ENCODE assay signal across 14 mouse cellular contexts in the genomic region with DNA sequence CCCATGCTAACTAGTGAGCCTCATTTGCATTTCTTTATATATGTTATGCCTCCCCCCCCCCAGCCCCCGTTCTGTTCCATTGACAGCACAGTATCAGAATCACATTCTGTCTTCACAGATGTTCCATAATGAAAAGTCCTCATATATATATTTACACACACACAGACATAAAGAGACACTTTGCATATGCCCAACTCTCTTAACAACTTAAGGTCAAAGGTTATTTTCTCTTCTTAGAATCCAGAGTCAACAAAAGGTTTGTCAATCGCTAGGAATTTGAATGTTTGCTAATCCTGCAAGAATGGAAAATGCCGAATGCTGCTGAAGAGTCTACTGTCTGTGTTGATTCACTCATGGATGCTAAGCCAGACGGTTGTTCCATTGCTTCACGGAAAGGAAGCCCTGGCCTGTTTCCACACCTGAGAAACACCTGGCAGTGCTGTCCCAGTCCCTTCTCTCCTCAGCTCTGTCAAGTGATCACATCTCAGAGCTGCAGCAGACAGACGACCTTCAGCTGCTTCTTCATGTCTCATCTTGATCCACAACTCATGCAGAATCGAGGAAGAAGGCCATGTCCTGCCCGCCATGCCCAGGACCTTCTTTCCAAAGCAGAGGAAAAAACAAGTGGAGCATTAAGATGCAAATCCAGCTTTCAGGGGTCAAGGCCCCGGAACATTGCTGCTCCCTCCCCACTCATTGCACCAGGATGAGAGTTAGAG. TPM values are rescaled to one million over a fixed set of nuclear protein-coding genes. Genes with fewer than 3 reads are reported as not detected.
DNase-seq lines count a peak whose midpoint lies in the region; ATAC-seq and TF ChIP-seq lines count a peak whose summit lies in the region.
"Had no signal": no experiment of that assay in that cellular context is flagged by ENCODE, and none has a peak within 500 bp of the region (broad histone marks: within the 10 kb centered on the region; RNA-seq: fewer than 3 reads in every experiment).

No protein-coding gene starts in this region.

- no peak overlapping the region for H3K27ac ChIP-seq in kidney, adult 2 months (ENCODE audit: insufficient read depth, low read depth, low read length)
- 0 out of 2 replicates have a peak overlapping the region, but pooled peaks have one; percentile 42 for H3K27ac ChIP-seq in midbrain, embryonic 10.5 days (replicated peaks)
- H3K27ac ChIP-seq in midbrain, embryonic 16.5 days (ENCODE audit: low read length) = no peak overlapping the region
- H3K27ac ChIP-seq in hindbrain, embryonic 16.5 days (ENCODE audit: low read depth, low read length) = no peak overlapping the region
- H3K27ac ChIP-seq in limb, embryonic 10.5 days = no peak overlapping the region
- H3K27ac ChIP-seq: heart, adult 2 months; liver, embryonic 15.5 days had no signal

- H3K4me2 ChIP-seq in midbrain, embryonic 16.5 days (ENCODE audit: low read length) = no peak overlapping the region
- no peak overlapping the region for H3K4me2 ChIP-seq in hindbrain, embryonic 16.5 days (ENCODE audit: low read length)
- H3K4me2 ChIP-seq: liver, embryonic 15.5 days had no signal

- no peak overlapping the region for H3K9ac ChIP-seq in midbrain, embryonic 16.5 days (ENCODE audit: low read depth, low read length)
- H3K9ac ChIP-seq in hindbrain, embryonic 16.5 days (ENCODE audit: low read depth, low read length) = no peak overlapping the region
- H3K9ac ChIP-seq: forebrain, postnatal 0 days; liver, embryonic 15.5 days had no signal

- H3K9me3 ChIP-seq in midbrain, embryonic 10.5 days (replicated peaks) = peaks cover 20% of the 10 kb centered on the region
- H3K9me3 ChIP-seq in midbrain, embryonic 16.5 days (replicated peaks; ENCODE audit: control insufficient read depth, low read length, poor library complexity, severe bottlenecking) = no peaks in the 10 kb centered on the region
- H3K9me3 ChIP-seq in hindbrain, embryonic 16.5 days (ENCODE audit: control insufficient read depth, low read length) = no peaks in the 10 kb centered on the region
- H3K9me3 ChIP-seq in limb, embryonic 10.5 days (replicated peaks) = no peaks in the 10 kb centered on the region
- H3K9me3 ChIP-seq: liver, embryonic 15.5 days had no signal

- no peak overlapping the region for H3K4me3 ChIP-seq in kidney, adult 2 months (ENCODE audit: insufficient read depth, low read depth, low read length)
- no peak overlapping the region for H3K4me3 ChIP-seq in midbrain, embryonic 10.5 days
- H3K4me3 ChIP-seq in midbrain, embryonic 16.5 days (ENCODE audit: low read depth, low read length) = no peak overlapping the region
- H3K4me3 ChIP-seq in hindbrain, embryonic 16.5 days (ENCODE audit: low read length) = no peak overlapping the region
- no peak overlapping the region for H3K4me3 ChIP-seq in limb, embryonic 10.5 days
- H3K4me3 ChIP-seq: heart, adult 2 months; liver, embryonic 15.5 days had no signal

- peaks cover 9% of the 10 kb centered on the region for H3K4me1 ChIP-seq in kidney, adult 2 months (ENCODE audit: control insufficient read depth, insufficient read depth, low read length)
- H3K4me1 ChIP-seq in midbrain, embryonic 10.5 days = peaks cover 19% of the 10 kb centered on the region
- H3K4me1 ChIP-seq in midbrain, embryonic 16.5 days (ENCODE audit: control insufficient read depth, insufficient read depth, low read length) = peaks cover 6% of the 10 kb centered on the region; the same call in 1 of the 2 replicates
- H3K4me1 ChIP-seq in hindbrain, embryonic 16.5 days (ENCODE audit: control insufficient read depth, insufficient read depth, low read depth, low read length) = no peaks in the 10 kb centered on the region
- H3K4me1 ChIP-seq in limb, embryonic 10.5 days = no peaks in the 10 kb centered on the region; the same call in 1 of the 2 replicates
- H3K4me1 ChIP-seq: liver, embryonic 15.5 days had no signal

- no peaks in the 10 kb centered on the region for H3K27me3 ChIP-seq in kidney, adult 2 months (replicated peaks; ENCODE audit: control insufficient read depth, insufficient read depth, low read length)
- no peaks in the 10 kb centered on the region for H3K27me3 ChIP-seq in midbrain, embryonic 10.5 days (ENCODE audit: low read depth, poor library complexity, severe bottlenecking)
- no peaks in the 10 kb centered on the region for H3K27me3 ChIP-seq in midbrain, embryonic 16.5 days (ENCODE audit: control insufficient read depth, insufficient read depth, low read depth, low read length)
- H3K27me3 ChIP-seq in hindbrain, embryonic 16.5 days (replicated peaks; ENCODE audit: control insufficient read depth, insufficient read depth, low read length) = no peaks in the 10 kb centered on the region
- H3K27me3 ChIP-seq in limb, embryonic 10.5 days (ENCODE audit: low read depth, poor library complexity, severe bottlenecking) = no peaks in the 10 kb centered on the region
- H3K27me3 ChIP-seq: liver, embryonic 15.5 days had no signal

- WGBS in kidney, adult 2 months = 49% methylated on average over 9 of the region's 9 CpGs
- 36% methylated on average over 9 of the region's 9 CpGs for WGBS in midbrain, embryonic 10.5 days
- WGBS in midbrain, embryonic 16.5 days = 25% methylated on average over 9 of the region's 9 CpGs
- WGBS in hindbrain, embryonic 16.5 days = 43% methylated on average over 9 of the region's 9 CpGs
- WGBS in limb, embryonic 10.5 days = 62% methylated on average over 9 of the region's 9 CpGs

- peak; percentile 21 for DNase-seq in kidney, adult 2 months
- no peak for DNase-seq in kidney, adult 9 months
- no peak for DNase-seq in midbrain, embryonic 10.5 days (ENCODE audit: low spot score)
- DNase-seq in limb, embryonic 10.5 days (ENCODE audit: low spot score) = no peak
- DNase-seq in testis, postnatal 14 days (ENCODE audit: low spot score) = no peak
- no peak for DNase-seq in urinary bladder, postnatal 10 days (ENCODE audit: low spot score)
- DNase-seq: cerebellum, postnatal 36 days; forebrain, postnatal 0 days; heart, adult 2 months; kidney, postnatal 25 days; right cerebral cortex, postnatal 14 days had no signal

- ATAC-seq in midbrain, embryonic 16.5 days = no peak
- 0 out of 2 replicates have a peak, but pooled peaks have one; percentile 4 for ATAC-seq in hindbrain, embryonic 16.5 days
- ATAC-seq: forebrain, postnatal 0 days had no signal

- TF ChIP-seq POLR2A in kidney, adult 2 months (IDR thresholded peaks at IDR 0.05; ENCODE audit: low read depth, low read length) = no peak

- TF ChIP-seq CTCF in kidney, adult 2 months (conservative IDR thresholded peaks at IDR 0.05; ENCODE audit: insufficient read depth, insufficient read length, low read depth, low read length) = no peak

- no peaks in the 10 kb centered on the region for H3K36me3 ChIP-seq in kidney, adult 2 months (ENCODE audit: control insufficient read depth, insufficient read depth, low read length)
- no peaks in the 10 kb centered on the region for H3K36me3 ChIP-seq in midbrain, embryonic 10.5 days
- no peaks in the 10 kb centered on the region for H3K36me3 ChIP-seq in midbrain, embryonic 16.5 days (ENCODE audit: control insufficient read depth, insufficient read depth, low read length)
- H3K36me3 ChIP-seq in hindbrain, embryonic 16.5 days (ENCODE audit: control insufficient read depth, insufficient read depth, low read length) = no peaks in the 10 kb centered on the region
- no peaks in the 10 kb centered on the region for H3K36me3 ChIP-seq in limb, embryonic 10.5 days
- H3K36me3 ChIP-seq: liver, embryonic 15.5 days had no signal

RNA-seq across cellular contexts. Expression of a gene that starts 50.8 kb away (rescaled TPM):
- polyA plus RNA-seq in kidney, adult 2 months (2012; rRNA removed) = 13.3 and 18.1 TPM in 2 replicates
- polyA plus RNA-seq in midbrain, embryonic 10.5 days (2016; fragmentation: Nextera tagmentation; extraction: Ambion mirVana) = 28.1 and 30.0 TPM in 2 replicates
- polyA plus RNA-seq in midbrain, embryonic 16.5 days (2015; fragmentation: Nextera tagmentation; extraction: Ambion mirVana) = 17.4 and 20.4 TPM in 2 replicates
- 19.7 and 21.1 TPM in 2 replicates for polyA plus RNA-seq in hindbrain, embryonic 16.5 days (2015; fragmentation: Nextera tagmentation; extraction: Ambion mirVana)
- polyA plus RNA-seq in limb, embryonic 10.5 days (2016; fragmentation: Nextera tagmentation; extraction: Ambion mirVana) = 23.2 and 28.2 TPM in 2 replicates
